In the genomic region with DNA sequence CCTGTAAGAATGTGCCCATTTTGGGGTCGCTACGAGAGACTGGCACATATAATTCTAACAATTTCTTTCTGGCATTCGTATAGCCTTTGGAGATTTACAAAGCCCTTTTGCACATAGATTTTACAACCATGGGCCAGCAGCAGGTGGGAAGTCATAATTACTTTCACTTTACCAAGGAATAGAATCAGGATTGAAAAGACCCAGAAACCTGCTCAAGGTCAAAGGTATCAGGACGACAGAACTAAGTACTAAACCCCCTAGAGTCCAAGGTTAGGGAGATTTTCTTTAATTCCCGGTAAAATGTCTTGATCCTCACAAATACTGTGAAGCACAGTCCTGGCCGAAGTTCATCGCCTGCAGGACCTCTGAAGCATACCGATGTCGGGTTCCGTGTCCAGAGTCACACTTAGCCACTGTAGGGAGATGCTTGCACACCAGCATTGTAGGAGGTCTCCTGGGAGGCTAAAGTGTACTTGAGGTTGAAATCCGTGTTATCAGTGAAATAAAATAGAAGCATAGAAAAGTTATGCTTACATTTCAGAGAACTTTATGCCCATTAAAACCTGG, we compare ENCODE assay signal across 8 mouse cellular contexts. TPM values are rescaled to one million over a fixed set of nuclear protein-coding genes. Genes with fewer than 3 reads are reported as not detected.
DNase-seq lines count a peak whose midpoint lies in the region; ATAC-seq and TF ChIP-seq lines count a peak whose summit lies in the region.

No protein-coding gene starts in this region.

- no peak for DNase-seq in left cerebral cortex, adult 2 months (ENCODE audit: extremely low spot score in 1 of 2, low spot score in 2 of 2)
- no peak for DNase-seq in left cerebral cortex, adult 9 months (ENCODE audit: low spot score in 2 of 2)
- no peak for DNase-seq in forebrain, embryonic 10.5 days (ENCODE audit: extremely low spot score, low spot score)
- peak; percentile 29 for DNase-seq in lung, postnatal 0 days (ENCODE audit: low spot score)
- no peak for DNase-seq in cerebellum, postnatal 14 days
- no peak for DNase-seq in frontal cortex, postnatal 25 days (ENCODE audit: low spot score in 2 of 2)
- DNase-seq in left cerebral cortex, postnatal 10 days (ENCODE audit: extremely low spot score in 1 of 2, low spot score in 2 of 2), result no peak

- H3K9ac ChIP-seq in intestine, postnatal 0 days (ENCODE audit: low read depth, low read length), result peak overlapping the region; percentile 37
- H3K9ac ChIP-seq in lung, postnatal 0 days (replicated peaks; ENCODE audit: low read depth), result peak overlapping the region; percentile 5; the same call in 1 of the 2 replicates

- H3K27ac ChIP-seq in left cerebral cortex, adult 2 months, result no peak overlapping the region
- H3K27ac ChIP-seq in forebrain, embryonic 10.5 days, result peak overlapping the region; percentile 87
- no peak overlapping the region for H3K27ac ChIP-seq in intestine, postnatal 0 days (ENCODE audit: low read depth, low read length)
- H3K27ac ChIP-seq in lung, postnatal 0 days (ENCODE audit: low read length), result no peak overlapping the region

- TF ChIP-seq EP300 in lung, postnatal 0 days (IDR thresholded peaks at IDR 0.05), result 0 out of 2 replicates have a peak, but pooled peaks have one; percentile 11

- H3K36me3 ChIP-seq in forebrain, embryonic 10.5 days (replicated peaks), result no peaks in the 10 kb centered on the region
- no peaks in the 10 kb centered on the region for H3K36me3 ChIP-seq in intestine, postnatal 0 days (ENCODE audit: control insufficient read depth, insufficient read depth)
- no peaks in the 10 kb centered on the region for H3K36me3 ChIP-seq in lung, postnatal 0 days (ENCODE audit: insufficient read depth, low read length)

- peaks cover 4% of the 10 kb centered on the region; the same call in 1 of the 2 replicates for H3K27me3 ChIP-seq in forebrain, embryonic 10.5 days (ENCODE audit: poor library complexity, severe bottlenecking)
- H3K27me3 ChIP-seq in intestine, postnatal 0 days (replicated peaks; ENCODE audit: control insufficient read depth, insufficient read depth, low read length), result no peaks in the 10 kb centered on the region
- no peaks in the 10 kb centered on the region for H3K27me3 ChIP-seq in lung, postnatal 0 days (replicated peaks; ENCODE audit: insufficient read depth, low read length)

- peak overlapping the region; percentile 52 for H3K4me3 ChIP-seq in left cerebral cortex, adult 2 months
- H3K4me3 ChIP-seq in forebrain, embryonic 10.5 days, result peak overlapping the region; percentile 54
- H3K4me3 ChIP-seq in intestine, postnatal 0 days (ENCODE audit: low read depth, low read length), result peak overlapping the region; percentile 39
- H3K4me3 ChIP-seq in lung, postnatal 0 days (ENCODE audit: low read depth, low read length), result peak overlapping the region; percentile 43

- 41% methylated on average over 11 of the region's 11 CpGs for WGBS in forebrain, embryonic 10.5 days
- WGBS in intestine, postnatal 0 days, result 19% methylated on average over 11 of the region's 11 CpGs
- WGBS in lung, postnatal 0 days, result 25% methylated on average over 11 of the region's 11 CpGs

- H3K9me3 ChIP-seq in forebrain, embryonic 10.5 days, result no peaks in the 10 kb centered on the region
- H3K9me3 ChIP-seq in intestine, postnatal 0 days (ENCODE audit: control insufficient read depth), result no peaks in the 10 kb centered on the region
- H3K9me3 ChIP-seq in lung, postnatal 0 days (ENCODE audit: low read length), result no peaks in the 10 kb centered on the region

- peak overlapping the region; percentile 66 for H3K4me2 ChIP-seq in intestine, postnatal 0 days (replicated peaks; ENCODE audit: low read depth)
- H3K4me2 ChIP-seq in lung, postnatal 0 days (replicated peaks; ENCODE audit: low read depth, low read length), result peak overlapping the region; percentile 74

- TF ChIP-seq CTCF in left cerebral cortex, adult 2 months (IDR thresholded peaks at IDR 0.05), result no peak
- no peak for TF ChIP-seq CTCF in intestine, postnatal 0 days (IDR thresholded peaks at IDR 0.05; ENCODE audit: low read depth)
- no peak for TF ChIP-seq CTCF in lung, postnatal 0 days (IDR thresholded peaks at IDR 0.05)

- intact Hi-C loops in left cerebral cortex, adult 2 months (cut with DNase I), result loop anchor here (1.0 to 5.0 kb wide), 3 partner anchors 70 to 1163 kb away; no protein-coding TSS in a partner anchor
- intact Hi-C loops in left cerebral cortex, postnatal 10 days (cut with DNase I), result loop anchor here (2.0 kb wide), 2 partner anchors 36 to 78 kb away; no protein-coding TSS in a partner anchor

- peaks cover 38% of the 10 kb centered on the region for H3K4me1 ChIP-seq in forebrain, embryonic 10.5 days
- H3K4me1 ChIP-seq in intestine, postnatal 0 days (replicated peaks; ENCODE audit: control insufficient read depth, insufficient read depth, low read length), result no peaks in the 10 kb centered on the region
- H3K4me1 ChIP-seq in lung, postnatal 0 days (ENCODE audit: insufficient read depth, low read depth, low read length), result no peaks in the 10 kb centered on the region

- ATAC-seq in intestine, postnatal 0 days, result peak; percentile 49
- ATAC-seq in lung, postnatal 0 days, result no peak

RNA-seq across cellular contexts. Expression of a gene that starts 28.8 kb away (rescaled TPM):
- not detected for total RNA-seq in left cerebral cortex, adult 2 months (2021)
- polyA plus RNA-seq in forebrain, embryonic 10.5 days (2016; fragmentation: Nextera tagmentation; extraction: Ambion mirVana), result not detected in 2 replicates
- polyA plus RNA-seq in intestine, postnatal 0 days (2015; fragmentation: Nextera tagmentation; extraction: Ambion mirVana), result 10.5 and 11.2 TPM in 2 replicates
- polyA plus RNA-seq in lung, postnatal 0 days (2015; fragmentation: Nextera tagmentation; extraction: Ambion mirVana), result not detected in 2 replicates
- total RNA-seq in left cerebral cortex, postnatal 10 days (2021), result not detected

RNA-seq across cellular contexts. Expression of a gene that starts 39.7 kb away (rescaled TPM):
- total RNA-seq in left cerebral cortex, adult 2 months (2021), result under 1 TPM; 0.56 to 0.79 TPM
- 0.63 and 0.86 TPM in 2 replicates for polyA plus RNA-seq in forebrain, embryonic 10.5 days (2016; fragmentation: Nextera tagmentation; extraction: Ambion mirVana)
- 7.0 and 9.3 TPM in 2 replicates for polyA plus RNA-seq in intestine, postnatal 0 days (2015; fragmentation: Nextera tagmentation; extraction: Ambion mirVana)
- 3.5 and 5.4 TPM in 2 replicates for polyA plus RNA-seq in lung, postnatal 0 days (2015; fragmentation: Nextera tagmentation; extraction: Ambion mirVana)
- total RNA-seq in left cerebral cortex, postnatal 10 days (2021), result under 1 TPM; 0.43 to 0.51 TPM

Comparison
In these comparisons a context has a peak if more than half of its experiments do, and no peak if none do; other contexts are left out.
1. RNA of a gene that starts 28.8 kb away (polyA plus RNA-seq): 10.5 to 11.2 TPM in intestine, postnatal 0 days; not detected in forebrain, embryonic 10.5 days and not detected in lung, postnatal 0 days; every median in the first group is over 10 times any median in the second.
2. Peak in every context shown above with its lines, with median percentiles within 50 percentile points of each other: H3K4me3 ChIP-seq.